Comparison of ENCODE assay signal across 7 mouse cellular contexts in genomic region chr1:179136461-179137144, GRCm38 (mm10).
DNase-seq lines count a peak whose midpoint lies in the region; ATAC-seq and TF ChIP-seq lines count a peak whose summit lies in the region.

No protein-coding gene starts in this region.

- no peaks in the 10 kb centered on the region for H3K36me3 ChIP-seq in ES-E14 (ENCODE audit: control insufficient read depth, insufficient read depth, low read length, poor library complexity, severe bottlenecking)
- no peaks in the 10 kb centered on the region for H3K36me3 ChIP-seq in heart, embryonic 16.5 days (ENCODE audit: control insufficient read depth, insufficient read depth)

- peak overlapping the region; percentile 56 for H3K4me2 ChIP-seq in heart, embryonic 16.5 days (ENCODE audit: low read depth, low read length)

- no peak overlapping the region for H3K9ac ChIP-seq in ES-E14 (ENCODE audit: insufficient read depth, low read depth, low read length, poor library complexity, severe bottlenecking)
- H3K9ac ChIP-seq in heart, embryonic 16.5 days (ENCODE audit: low read length) = no peak overlapping the region

- peak; percentile 69 for ATAC-seq in heart, embryonic 16.5 days (replicated peaks; ENCODE audit: extremely low read depth, insufficient read depth, low FRiP score)

- in situ Hi-C loops in ES-E14 (cut with MboI; ENCODE audit: low sequenced_read_pairs in 2 of 2, unreplicated experiment in 2 of 2) = no loop called here

- H3K4me3 ChIP-seq in ES-E14 (ENCODE audit: insufficient read depth in 1 of 2, low read depth in 1 of 2, low read length in 2 of 2, poor library complexity in 1 of 2, severe bottlenecking in 1 of 2) = peak overlapping the region in 1 of 2 experiments; percentile 35; a peak in 1 of 4 replicates
- H3K4me3 ChIP-seq in heart, embryonic 16.5 days (ENCODE audit: low read length) = peak overlapping the region; percentile 26

- H3K27me3 ChIP-seq in heart, embryonic 16.5 days (ENCODE audit: control insufficient read depth, insufficient read depth, low read length) = no peaks in the 10 kb centered on the region

- peak; percentile 11 for DNase-seq in 3T3-L1 (ENCODE audit: low read depth, low spot score)
- DNase-seq in ES-E14 (ENCODE audit: low read depth, low spot score) = peak; percentile 12
- peak; percentile 78 to 81 for DNase-seq in cerebellum, postnatal 25 days
- DNase-seq in kidney, postnatal 25 days = peak; percentile 85 to 91
- DNase-seq in ovary, postnatal 36 days (ENCODE audit: low spot score) = peak; percentile 62
- DNase-seq in c-Kit-positive CD71-positive TER-119-positive erythroid progenitor cells, embryonic 14.5 days (ENCODE audit: low spot score) = no peak

- no peaks in the 10 kb centered on the region for H3K9me3 ChIP-seq in ES-E14 (ENCODE audit: control insufficient read depth, insufficient read depth, low read depth, low read length)
- H3K9me3 ChIP-seq in heart, embryonic 16.5 days (replicated peaks; ENCODE audit: control insufficient read depth, low read length) = 0 out of 2 replicates have a peak, but pooled peaks cover 3% of the 10 kb centered on the region

- 21% methylated on average over 14 of the region's 14 CpGs for WGBS in heart, embryonic 16.5 days

- H3K4me1 ChIP-seq in ES-E14 (ENCODE audit: control insufficient read depth in 2 of 2, insufficient read depth in 2 of 2, low read length in 2 of 2, poor library complexity in 1 of 2) = peaks cover 0 to 10% of the 10 kb centered on the region in 2 experiments; a peak in 1 of 4 replicates
- H3K4me1 ChIP-seq in heart, embryonic 16.5 days (ENCODE audit: control insufficient read depth, insufficient read depth, low read length) = peaks cover 10% of the 10 kb centered on the region

- no peak overlapping the region for H3K27ac ChIP-seq in ES-E14 (ENCODE audit: insufficient read depth, low read depth, low read length, poor library complexity, severe bottlenecking)
- H3K27ac ChIP-seq in heart, embryonic 16.5 days (ENCODE audit: low read length) = peak overlapping the region; percentile 68

TF ChIP-seq in ES-E14, 5 proteins besides CTCF, POLR2A, EP300 and RAD21:
- TF ChIP-seq ZC3H11A (IDR thresholded peaks at IDR 0.05; ENCODE audit: borderline replicate concordance, low read depth, low read length) = no peak
- no peak for TF ChIP-seq CHD2 (IDR thresholded peaks at IDR 0.05; ENCODE audit: low read depth, low read length)
- TF ChIP-seq ZNF384 (IDR thresholded peaks at IDR 0.05; ENCODE audit: low read depth, low read length) = no peak
- TF ChIP-seq MAFK (IDR thresholded peaks at IDR 0.05; ENCODE audit: insufficient read depth, low read depth, low read length) = no peak
- TF ChIP-seq HCFC1 (IDR thresholded peaks at IDR 0.05; ENCODE audit: borderline replicate concordance, insufficient read depth, low read length) = no peak
